Mouse (Mus musculus) Muller cell, postnatal 12 days (primary cell): Measurements from ENCODE around the gene Cadps.

Experiments used
- DNase-seq: peaks from one replicate; pipeline ENCODE4 v3.0.0-alpha.2; 2015; ENCODE audit errors: inconsistent ontology term

The Cadps gene

GRCm38 (mm10) chr14:12730979-12731378 is 91.9 kb downstream of the Cadps start:
- DNase-seq, result no peak

GRCm38 (mm10) chr14:12722452-12723194 is 100.3 kb downstream of the Cadps start:
- peak; percentile 40 for DNase-seq

GRCm38 (mm10) chr14:12718766-12719165 is 104.1 kb downstream of the Cadps start:
- DNase-seq, result no peak

GRCm38 (mm10) chr14:12715906-12716659 is 106.8 kb downstream of the Cadps start:
- no peak for DNase-seq

GRCm38 (mm10) chr14:12707395-12707794 is 115.5 kb downstream of the Cadps start:
- DNase-seq, result no peak

GRCm38 (mm10) chr14:12704461-12704860 is 118.4 kb downstream of the Cadps start:
- DNase-seq, result peak; percentile 79

GRCm38 (mm10) chr14:12690201-12690600 is 132.7 kb downstream of the Cadps start:
- DNase-seq, result peak; percentile 20

GRCm38 (mm10) chr14:12685015-12685414 is 137.9 kb downstream of the Cadps start:
- DNase-seq, result no peak

GRCm38 (mm10) chr14:12680819-12681638 is 141.8 kb downstream of the Cadps start:
- DNase-seq, result no peak

GRCm38 (mm10) chr14:12661430-12661829 is 161.4 kb downstream of the Cadps start:
- no peak for DNase-seq

GRCm38 (mm10) chr14:12657351-12657750 is 165.5 kb downstream of the Cadps start:
- DNase-seq, result no peak

GRCm38 (mm10) chr14:12642868-12643512 is 179.9 kb downstream of the Cadps start:
- DNase-seq, result peak; percentile 68

- DNase-seq, result no peak
Measured at GRCm38 (mm10) chr14:12638762-12639161, 184.1 kb downstream of the Cadps start.

- DNase-seq, result no peak
Measured at GRCm38 (mm10) chr14:12637121-12637754, 185.6 kb downstream of the Cadps start.

- DNase-seq, result peak; percentile 45
Measured at GRCm38 (mm10) chr14:12624256-12625130, 198.4 kb downstream of the Cadps start.

GRCm38 (mm10) chr14:12607025-12607424 is 215.9 kb downstream of the Cadps start:
- DNase-seq, result no peak

GRCm38 (mm10) chr14:12606202-12606601 is 216.7 kb downstream of the Cadps start:
- DNase-seq, result no peak

- no peak for DNase-seq
Measured at GRCm38 (mm10) chr14:12602080-12602479, 220.8 kb downstream of the Cadps start.

GRCm38 (mm10) chr14:12595326-12595725 is 227.6 kb downstream of the Cadps start:
- no peak for DNase-seq

GRCm38 (mm10) chr14:12592472-12593075 is 230.3 kb downstream of the Cadps start:
- DNase-seq, result peak; percentile 43
